Mouse (Mus musculus) gastrocnemius, postnatal 10 days (tissue): ENCODE results near the gene Aatk. TPM values are rescaled to one million over a fixed set of nuclear protein-coding genes. Genes with fewer than 3 reads are reported as not detected.

ENCODE experiments used
- DNase-seq: peaks from one replicate; pipeline ENCODE4 v3.0.0; 2021; ENCODE audit warnings: mixed read lengths
- total RNA-seq, 2 experiments: library from RNA; stranded (reverse); gene quantifications; 2 replicates each; pipeline ENCODE4 v1.2.3; 2021

Aatk gene
- total RNA-seq, 2 experiments from 2014 or later = 18.5 to 20.5 TPM

DNA sequence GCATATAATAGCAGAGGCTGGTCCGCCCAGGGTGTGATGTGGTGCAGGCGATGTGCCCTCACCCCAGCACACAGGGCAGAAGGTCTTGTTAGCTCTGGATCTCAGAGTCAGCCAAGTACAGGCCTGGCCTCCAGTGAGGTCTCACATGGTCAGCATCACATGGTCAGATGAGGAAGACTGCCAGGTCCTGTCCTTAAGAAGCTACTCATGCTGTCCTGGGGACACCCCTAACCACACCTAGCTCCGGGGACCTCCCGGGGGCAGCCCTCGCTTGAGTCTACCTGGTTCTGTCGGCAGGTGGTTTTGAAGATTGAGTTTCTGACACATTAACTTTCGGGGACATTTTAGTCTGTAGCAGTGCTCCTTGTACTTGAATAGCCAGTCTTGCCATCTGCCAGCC lies 58.6 kb downstream of the Aatk start:
- no peak for DNase-seq

DNA sequence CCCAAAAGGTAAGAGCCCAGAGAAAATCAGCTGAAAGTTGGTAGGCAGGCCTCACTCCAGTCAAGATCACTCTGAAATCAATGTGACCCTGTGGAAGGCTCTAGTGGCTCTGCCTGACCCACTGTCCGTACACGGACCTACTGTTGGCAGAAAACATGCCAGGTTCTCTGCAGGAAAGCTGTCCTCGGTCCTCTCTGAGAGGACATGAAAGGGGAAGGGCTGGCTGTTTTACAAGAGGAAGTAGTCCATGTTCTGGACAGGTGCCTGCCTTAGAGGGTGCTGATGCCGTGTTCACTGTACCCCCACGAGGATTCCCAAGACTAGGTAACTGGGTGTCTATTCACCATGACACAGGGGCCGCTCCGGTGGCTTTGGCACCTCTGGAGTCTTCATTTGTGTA lies 59.1 kb downstream of the Aatk start:
- no peak for DNase-seq

DNA sequence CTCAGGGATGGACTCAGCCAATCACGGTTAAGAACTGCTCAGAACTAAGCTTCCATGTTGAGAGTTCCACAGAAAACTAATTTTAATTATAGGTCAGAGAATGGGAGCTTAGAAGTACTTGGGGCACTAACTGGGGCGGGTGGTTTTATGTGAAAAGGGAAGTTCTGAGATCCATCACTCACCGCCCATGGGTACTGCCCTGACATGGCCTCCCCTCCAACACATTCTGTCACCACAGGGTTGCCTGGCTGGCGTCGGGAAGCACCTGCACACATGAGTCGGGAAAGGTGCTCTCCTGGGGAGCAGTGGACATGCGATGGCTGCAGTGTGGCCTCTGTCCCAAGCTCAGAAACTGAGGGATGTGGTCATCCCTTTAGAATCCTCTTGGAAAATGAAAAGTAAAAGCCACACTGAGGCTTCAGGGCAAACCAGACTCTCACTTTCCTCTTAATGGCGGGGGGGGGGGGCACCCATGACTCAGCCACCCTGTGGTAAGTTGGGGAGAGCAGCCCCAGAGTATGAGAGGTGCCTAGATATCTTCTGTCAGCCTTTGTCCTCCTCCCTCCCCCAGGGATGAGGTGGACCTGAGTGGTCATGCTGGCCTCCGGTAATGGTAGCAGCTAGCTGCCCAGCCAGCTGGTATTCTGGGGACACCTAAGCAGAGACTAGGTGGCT lies 60.1 kb downstream of the Aatk start:
- DNase-seq = no peak

- no peak for DNase-seq
These were observed 63.8 kb downstream of the Aatk start for GRCm38 (mm10) chr11:119983151-119983550.

DNA sequence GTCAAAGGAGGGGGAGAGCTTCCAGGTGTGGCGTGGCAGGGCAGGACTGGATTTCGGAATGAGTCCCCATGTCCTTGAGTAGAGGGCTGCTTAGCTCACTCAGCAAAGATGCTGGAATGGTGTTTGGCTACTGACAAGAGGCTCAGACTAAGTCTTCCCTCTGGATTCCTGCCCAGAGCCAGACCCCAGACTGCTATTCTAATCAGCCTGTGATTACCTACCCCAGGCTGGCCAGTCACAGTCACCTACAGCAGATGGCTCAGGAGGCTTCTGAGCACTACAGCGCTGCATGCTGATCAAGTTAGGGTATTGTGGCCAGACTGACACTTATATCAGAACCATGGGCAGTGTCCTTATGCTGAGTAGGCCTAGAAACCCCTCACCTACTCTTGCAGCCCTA lies 64.7 kb downstream of the Aatk start:
- no peak for DNase-seq

DNA sequence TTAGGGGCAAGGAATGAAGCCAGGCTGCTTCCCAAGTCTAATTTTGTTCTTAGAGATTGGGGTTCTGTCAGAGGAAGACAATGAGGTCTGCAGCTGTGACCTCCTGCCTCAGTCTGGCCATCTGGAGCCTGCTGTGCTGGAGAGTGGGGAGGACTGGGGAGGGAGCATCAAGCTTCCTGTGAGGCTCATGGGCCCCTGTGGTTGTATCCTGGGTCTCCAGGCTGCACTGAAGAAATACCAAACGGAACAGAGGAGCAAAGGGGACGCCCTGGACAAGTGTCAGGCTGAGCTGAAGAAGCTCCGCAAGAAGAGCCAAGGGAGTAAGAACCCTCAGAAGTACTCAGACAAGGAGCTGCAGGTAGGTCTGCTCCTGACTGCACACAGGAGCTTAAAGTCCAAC lies 65.2 kb downstream of the Aatk start:
- DNase-seq = no peak

- no peak for DNase-seq
These were observed 67.2 kb downstream of the Aatk start for GRCm38 (mm10) chr11:119979596-119980385.

- no peak for DNase-seq
These were observed 68.3 kb downstream of the Aatk start for GRCm38 (mm10) chr11:119978701-119979100.

- DNase-seq = no peak
These were observed 71.0 kb downstream of the Aatk start for GRCm38 (mm10) chr11:119975739-119976501.

DNA sequence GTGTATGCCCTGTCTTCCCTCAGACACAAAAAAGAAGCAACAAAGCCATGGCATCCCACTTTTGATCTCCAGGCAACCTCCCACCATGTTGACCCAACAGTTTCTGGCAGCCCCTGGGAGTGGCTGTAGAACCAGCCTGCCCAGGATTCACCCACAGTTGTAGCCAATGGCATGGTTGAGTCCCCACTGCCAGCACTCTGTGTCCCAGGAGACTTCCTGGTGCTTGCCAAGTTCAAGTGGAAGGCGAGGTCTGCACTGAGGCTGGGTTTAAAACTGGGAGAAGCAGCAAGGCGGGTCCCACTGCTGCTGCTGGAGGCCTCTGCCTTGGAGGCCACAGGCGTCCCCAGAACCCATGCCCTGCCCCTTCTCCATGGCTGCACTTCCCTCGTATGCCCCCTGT lies 73.2 kb downstream of the Aatk start:
- no peak for DNase-seq

DNA sequence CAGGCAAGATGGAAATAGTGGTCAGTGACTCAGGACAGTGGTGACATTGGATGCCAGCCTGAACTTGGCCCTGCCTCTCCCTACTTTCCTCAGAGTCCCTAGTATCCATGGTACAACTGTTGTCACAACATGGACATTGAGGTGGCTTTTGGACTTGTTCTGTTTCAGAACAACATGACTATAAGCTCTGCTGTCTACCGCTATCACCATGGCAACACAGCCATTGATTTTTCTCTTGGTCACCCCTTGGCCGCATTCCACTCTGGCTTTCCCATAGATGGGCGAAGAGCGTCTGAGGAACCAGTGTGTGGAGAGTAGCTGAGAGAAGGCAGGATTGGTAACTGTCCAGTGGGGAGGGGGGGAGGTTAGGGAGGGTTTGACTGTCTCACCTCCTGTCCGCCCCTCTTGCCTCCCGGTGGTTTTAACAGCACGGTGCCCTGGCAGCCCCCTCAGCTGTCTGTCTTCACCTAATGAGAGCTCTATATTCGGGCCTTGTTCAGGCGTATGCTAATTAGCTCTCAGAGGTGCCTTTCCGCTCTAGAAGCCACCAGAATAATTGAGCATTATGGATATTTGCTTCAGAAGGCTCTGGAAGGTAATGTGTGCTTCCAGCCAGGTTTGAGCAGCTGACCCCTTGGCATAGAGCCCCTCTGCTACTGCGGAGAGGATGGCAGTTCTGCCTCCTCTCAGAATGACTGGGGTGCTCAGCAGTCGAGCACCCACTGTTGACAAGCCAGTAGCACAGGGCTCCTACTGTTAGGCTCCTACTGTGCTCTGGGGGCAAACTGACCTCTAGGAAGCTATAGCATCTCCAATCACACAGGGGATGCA lies 76.7 kb downstream of the Aatk start:
- DNase-seq = no peak

DNA sequence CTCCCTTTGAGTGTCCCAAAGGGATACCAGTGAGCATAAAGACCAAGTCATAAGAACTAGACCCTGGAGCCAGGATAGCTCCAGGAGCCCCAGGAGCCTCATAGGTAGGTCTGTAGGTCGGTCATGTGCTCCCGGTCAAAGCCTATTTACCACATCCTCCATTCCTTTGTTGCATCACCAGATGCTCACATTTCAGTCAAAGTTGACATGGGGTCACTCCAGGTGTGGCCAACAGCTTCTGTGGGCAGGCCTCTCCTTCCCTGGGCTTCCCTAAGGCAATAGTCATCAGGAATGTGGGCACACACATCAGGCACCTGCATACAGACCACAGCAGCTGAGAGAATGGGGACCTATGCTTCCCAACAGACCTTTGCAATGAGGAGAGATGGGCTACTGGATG lies 79.1 kb downstream of the Aatk start:
- DNase-seq = no peak

- DNase-seq = no peak
These were observed 79.6 kb downstream of the Aatk start for GRCm38 (mm10) chr11:119967401-119967800.

GRCm38 (mm10) chr11:119966294-119966693 lies 80.7 kb downstream of the Aatk start:
- no peak for DNase-seq

DNA sequence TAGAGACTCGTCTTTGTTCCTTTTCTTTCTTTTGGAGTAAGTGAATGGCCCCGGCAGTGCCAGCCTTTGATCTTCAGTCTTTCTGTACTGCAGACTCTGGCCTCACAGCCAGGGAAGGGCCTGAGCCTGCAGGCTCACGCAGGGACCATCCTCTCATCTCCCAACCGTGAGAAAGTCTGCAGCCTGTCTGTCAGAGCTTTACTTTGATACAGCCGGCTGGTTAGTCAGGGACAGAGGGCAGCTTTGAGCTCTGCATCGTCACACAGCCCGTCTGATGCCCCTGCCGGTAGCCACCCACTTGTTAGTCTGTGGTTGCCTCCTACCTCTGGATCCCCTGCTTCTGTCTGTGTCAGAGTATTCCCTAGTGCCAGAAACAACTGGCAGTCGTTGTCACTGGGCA lies 81.9 kb downstream of the Aatk start:
- no peak for DNase-seq

- no peak for DNase-seq
These were observed 85.5 kb downstream of the Aatk start for GRCm38 (mm10) chr11:119961511-119961910.

GRCm38 (mm10) chr11:119960671-119961070 lies 86.3 kb downstream of the Aatk start:
- no peak for DNase-seq

DNA sequence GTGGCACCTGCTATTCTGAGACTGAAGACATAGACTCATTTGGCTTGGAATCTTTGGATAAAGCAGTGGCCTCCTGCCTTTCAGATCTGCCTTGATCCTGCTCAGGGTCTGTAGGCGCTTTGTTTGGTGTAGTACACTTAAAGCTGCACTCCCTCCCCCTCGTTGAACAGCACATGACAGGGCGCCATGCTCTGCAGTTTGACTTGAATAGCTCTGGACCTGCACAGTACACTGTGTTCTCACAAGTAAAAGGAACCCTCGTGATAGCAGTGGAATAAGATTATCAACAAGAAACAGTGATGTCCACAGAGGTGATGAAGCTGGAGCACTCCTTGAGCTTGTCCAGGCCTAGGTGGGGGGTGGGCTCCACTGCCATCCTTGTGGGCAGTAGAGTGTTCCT lies 87.3 kb downstream of the Aatk start:
- DNase-seq = no peak

- no peak for DNase-seq
These were observed 88.1 kb downstream of the Aatk start for GRCm38 (mm10) chr11:119958856-119959255.
